Mouse (Mus musculus): ENCODE measurements around the gene Tmem182. TPM values are rescaled to one million over a fixed set of nuclear protein-coding genes. Genes with fewer than 3 reads are reported as not detected.

Gene Tmem182
- polyA plus RNA-seq, 1 experiment from 2014 or later = not detected

DNA sequence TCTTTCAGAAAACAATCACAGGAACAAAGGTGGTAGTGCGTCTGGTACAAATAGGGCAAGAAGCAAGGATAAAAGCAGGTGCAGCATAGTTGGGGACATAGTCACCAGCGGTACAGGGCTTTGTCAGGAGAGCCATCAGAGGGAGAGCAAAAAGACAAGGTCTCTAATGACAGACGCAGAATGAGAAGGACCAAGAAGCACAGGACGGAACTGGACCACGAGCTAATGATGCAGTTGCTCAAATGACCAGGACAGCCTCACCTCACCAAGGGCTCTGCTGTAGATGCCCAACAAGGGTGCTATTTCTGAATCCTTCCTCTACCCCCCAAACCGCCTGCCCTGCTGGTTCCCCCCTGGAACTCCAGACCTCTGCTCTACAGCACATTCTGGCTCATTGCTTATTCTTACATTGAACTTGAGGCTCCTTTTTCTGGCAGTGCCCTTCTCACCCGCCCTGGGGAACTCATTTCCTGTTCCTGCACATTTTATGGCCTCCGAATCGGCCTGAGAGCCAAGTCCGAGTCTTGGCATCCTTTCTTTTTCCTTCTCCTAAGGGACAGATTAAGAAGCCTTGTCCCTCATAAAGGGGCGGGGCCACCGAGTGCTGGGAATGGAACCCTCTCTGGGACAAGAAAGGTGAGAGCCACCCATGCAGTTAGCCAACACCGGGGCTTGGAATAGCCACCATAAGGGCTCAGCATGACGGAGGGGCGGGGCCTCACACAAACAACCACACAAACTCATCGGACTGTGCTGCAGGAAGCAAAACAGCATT is 9.9 kb downstream of the Tmem182 start:
- no peak for ATAC-seq
- H3K4me3 ChIP-seq (replicated peaks; ENCODE audit: low read length) = no peak overlapping the region
- WGBS = 72% methylated on average over 16 of the region's 16 CpGs
- no peaks in the 10 kb centered on the region for H3K36me3 ChIP-seq (ENCODE audit: control insufficient read depth, insufficient read depth)
- H3K9me3 ChIP-seq (ENCODE audit: control insufficient read depth, low read length) = no peaks in the 10 kb centered on the region
- no peak overlapping the region for H3K4me2 ChIP-seq (ENCODE audit: low read length)
- H3K27ac ChIP-seq (ENCODE audit: low read length) = no peak overlapping the region
- no peaks in the 10 kb centered on the region for H3K27me3 ChIP-seq (replicated peaks; ENCODE audit: control insufficient read depth, insufficient read depth, low read length)
- H3K4me1 ChIP-seq (replicated peaks; ENCODE audit: control insufficient read depth, insufficient read depth, low read length) = no peaks in the 10 kb centered on the region
- no peak overlapping the region for H3K9ac ChIP-seq (replicated peaks; ENCODE audit: low read depth, low read length)

- no peaks in the 10 kb centered on the region for H3K27me3 ChIP-seq (replicated peaks; ENCODE audit: control insufficient read depth, insufficient read depth, low read length)
- H3K4me2 ChIP-seq (ENCODE audit: low read length) = no peak overlapping the region
- no peak overlapping the region for H3K9ac ChIP-seq (replicated peaks; ENCODE audit: low read depth, low read length)
- H3K4me1 ChIP-seq (replicated peaks; ENCODE audit: control insufficient read depth, insufficient read depth, low read length) = no peaks in the 10 kb centered on the region
- WGBS = 77% methylated on average over 4 of the region's 4 CpGs
- no peak overlapping the region for H3K27ac ChIP-seq (ENCODE audit: low read length)
- ATAC-seq = no peak
- H3K4me3 ChIP-seq (replicated peaks; ENCODE audit: low read length) = no peak overlapping the region
- H3K36me3 ChIP-seq (ENCODE audit: control insufficient read depth, insufficient read depth) = no peaks in the 10 kb centered on the region
- H3K9me3 ChIP-seq (ENCODE audit: control insufficient read depth, low read length) = no peaks in the 10 kb centered on the region
Measured at GRCm38 (mm10) chr1:40824517-40824916, 19.1 kb downstream of the Tmem182 start.

DNA sequence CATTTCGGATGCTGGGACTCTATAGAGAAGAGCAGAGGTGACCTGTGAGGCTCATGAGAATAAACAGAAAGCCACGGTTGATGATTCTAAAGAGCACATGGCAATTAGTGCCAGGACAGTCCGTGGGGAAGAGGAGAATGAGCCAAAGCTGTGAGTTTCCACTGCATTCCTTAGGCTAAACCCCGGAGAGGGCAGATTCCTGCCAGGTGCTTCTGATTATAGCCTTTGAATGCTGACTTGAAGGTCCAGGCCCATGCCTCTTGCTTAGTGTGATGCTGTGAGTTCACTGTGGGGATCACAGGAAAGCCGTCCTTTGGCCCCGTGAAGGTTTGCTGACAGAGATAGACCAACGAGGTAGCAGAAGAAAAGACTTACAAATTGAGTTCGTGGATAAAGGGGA is 19.5 kb downstream of the Tmem182 start:
- Histone ChIP-seq H3K36me3 (ENCODE audit: control insufficient read depth, insufficient read depth) (no peaks in the 10 kb centered on the region), H3K4me1 (replicated peaks; ENCODE audit: control insufficient read depth, insufficient read depth, low read length) (no peaks in the 10 kb centered on the region), H3K9me3 (ENCODE audit: control insufficient read depth, low read length) (no peaks in the 10 kb centered on the region), H3K27me3 (replicated peaks; ENCODE audit: control insufficient read depth, insufficient read depth, low read length) (no peaks in the 10 kb centered on the region), H3K4me3 (replicated peaks; ENCODE audit: low read length) (no peak overlapping the region), H3K27ac (ENCODE audit: low read length) (no peak overlapping the region), H3K9ac (replicated peaks; ENCODE audit: low read depth, low read length) (no peak overlapping the region), H3K4me2 (ENCODE audit: low read length) (no peak overlapping the region)
- 67% methylated on average over 8 of the region's 8 CpGs for WGBS
- ATAC-seq = no peak

DNA sequence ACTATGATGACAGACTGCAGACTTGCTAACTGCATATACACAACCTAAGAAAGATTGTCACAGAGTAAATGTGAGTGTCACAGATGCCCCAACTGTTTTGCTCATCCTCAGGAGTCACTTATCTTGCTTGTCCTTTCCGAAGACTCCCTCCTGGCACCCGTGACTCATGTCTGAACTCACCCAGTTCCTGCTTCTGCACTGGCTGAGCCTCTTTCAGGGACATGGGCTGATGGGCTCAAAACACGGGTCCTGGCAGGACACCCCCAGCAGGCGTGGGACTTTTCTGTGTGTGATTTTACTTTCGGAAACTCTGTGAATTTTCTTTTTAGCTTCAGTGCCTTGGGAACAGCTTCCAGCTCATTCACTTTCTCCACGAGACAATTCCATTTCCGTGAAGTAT is 20.4 kb downstream of the Tmem182 start:
- no peak for ATAC-seq
- H3K9ac ChIP-seq (replicated peaks; ENCODE audit: low read depth, low read length) = no peak overlapping the region
- no peaks in the 10 kb centered on the region for H3K9me3 ChIP-seq (ENCODE audit: control insufficient read depth, low read length)
- no peak overlapping the region for H3K4me2 ChIP-seq (ENCODE audit: low read length)
- H3K4me3 ChIP-seq (replicated peaks; ENCODE audit: low read length) = no peak overlapping the region
- H3K36me3 ChIP-seq (ENCODE audit: control insufficient read depth, insufficient read depth) = no peaks in the 10 kb centered on the region
- H3K27me3 ChIP-seq (replicated peaks; ENCODE audit: control insufficient read depth, insufficient read depth, low read length) = no peaks in the 10 kb centered on the region
- no peak overlapping the region for H3K27ac ChIP-seq (ENCODE audit: low read length)
- 78% methylated on average over 7 of the region's 7 CpGs for WGBS
- H3K4me1 ChIP-seq (replicated peaks; ENCODE audit: control insufficient read depth, insufficient read depth, low read length) = no peaks in the 10 kb centered on the region

DNA sequence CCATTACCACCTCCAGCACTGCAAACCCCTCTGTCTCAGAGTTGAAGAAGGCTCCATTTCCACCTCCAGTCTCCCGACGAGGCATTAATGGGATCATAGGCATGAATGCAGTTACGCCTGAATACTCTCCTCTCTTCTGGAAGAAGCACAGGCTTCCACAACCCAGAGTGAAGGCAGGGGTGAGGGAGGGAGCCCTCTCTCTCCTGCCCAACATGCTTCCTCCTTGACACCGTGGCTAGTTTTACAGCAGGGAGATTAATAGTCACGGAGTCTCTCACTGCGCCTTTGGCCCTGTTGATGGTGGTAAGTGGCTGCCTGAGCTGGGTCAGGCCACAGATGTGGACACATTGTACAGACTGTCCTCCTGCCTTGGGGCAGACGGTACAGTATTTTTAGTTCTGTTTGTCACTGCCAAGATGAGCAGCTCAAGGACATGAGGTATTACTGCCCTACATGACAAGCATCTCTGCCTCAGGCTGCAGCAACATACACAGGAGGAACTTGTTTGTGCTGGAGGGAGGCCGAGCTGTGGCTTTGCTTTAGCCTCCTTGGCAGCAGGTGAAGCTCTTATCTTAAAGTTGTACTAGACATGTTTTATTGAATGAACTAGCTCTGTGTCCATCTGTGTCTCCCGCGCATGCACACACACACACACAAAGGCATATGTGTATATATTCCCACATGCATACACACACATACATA is 24.0 kb downstream of the Tmem182 start:
- no peak overlapping the region for H3K27ac ChIP-seq (ENCODE audit: low read length)
- 76% methylated on average over 10 of the region's 10 CpGs for WGBS
- ATAC-seq = no peak

GRCm38 (mm10) chr1:40830712-40831507 is 25.5 kb downstream of the Tmem182 start:
- Histone ChIP-seq H3K27me3 (replicated peaks; ENCODE audit: control insufficient read depth, insufficient read depth, low read length) (no peaks in the 10 kb centered on the region), H3K36me3 (ENCODE audit: control insufficient read depth, insufficient read depth) (no peaks in the 10 kb centered on the region), H3K9ac (replicated peaks; ENCODE audit: low read depth, low read length) (no peak overlapping the region), H3K9me3 (ENCODE audit: control insufficient read depth, low read length) (no peaks in the 10 kb centered on the region), H3K4me3 (replicated peaks; ENCODE audit: low read length) (no peak overlapping the region), H3K4me1 (replicated peaks; ENCODE audit: control insufficient read depth, insufficient read depth, low read length) (no peaks in the 10 kb centered on the region), H3K27ac (ENCODE audit: low read length) (no peak overlapping the region), H3K4me2 (ENCODE audit: low read length) (no peak overlapping the region)
- WGBS = 92% methylated on average over 4 of the region's 4 CpGs
- no peak for ATAC-seq

More for the DNA sequence above, 24.0 kb downstream of the Tmem182 start:
- H3K4me2 ChIP-seq (ENCODE audit: low read length) = no peak overlapping the region
- H3K4me3 ChIP-seq (replicated peaks; ENCODE audit: low read length) = no peak overlapping the region
- H3K36me3 ChIP-seq (ENCODE audit: control insufficient read depth, insufficient read depth) = no peaks in the 10 kb centered on the region
- no peaks in the 10 kb centered on the region for H3K27me3 ChIP-seq (replicated peaks; ENCODE audit: control insufficient read depth, insufficient read depth, low read length)
- no peak overlapping the region for H3K9ac ChIP-seq (replicated peaks; ENCODE audit: low read depth, low read length)
- H3K9me3 ChIP-seq (ENCODE audit: control insufficient read depth, low read length) = no peaks in the 10 kb centered on the region
- no peaks in the 10 kb centered on the region for H3K4me1 ChIP-seq (replicated peaks; ENCODE audit: control insufficient read depth, insufficient read depth, low read length)

DNA sequence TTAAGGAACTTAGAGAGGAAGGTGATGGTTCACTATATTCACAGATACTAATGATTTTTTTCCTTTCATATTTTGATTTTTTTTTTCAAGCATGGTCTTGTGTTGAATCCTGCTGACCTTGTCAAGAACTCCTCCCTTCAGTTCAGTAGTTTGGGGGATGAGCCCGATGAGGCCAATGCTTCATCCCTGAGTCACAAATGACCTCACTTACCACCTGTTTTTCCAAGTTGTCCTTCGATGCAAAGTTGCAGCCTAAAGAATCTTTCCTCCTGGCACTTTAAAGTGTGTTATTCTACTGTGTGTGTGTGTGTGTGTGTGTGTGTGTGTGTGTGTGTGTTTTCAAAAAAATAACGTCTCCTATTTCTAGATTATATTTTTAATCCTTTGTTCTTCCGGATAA is 30.1 kb downstream of the Tmem182 start:
- no peaks in the 10 kb centered on the region for H3K27me3 ChIP-seq (replicated peaks; ENCODE audit: control insufficient read depth, insufficient read depth, low read length)
- no peak overlapping the region for H3K4me2 ChIP-seq (ENCODE audit: low read length)
- H3K27ac ChIP-seq (ENCODE audit: low read length) = no peak overlapping the region
- 85% methylated on average over 4 of the region's 4 CpGs for WGBS
- no peak overlapping the region for H3K4me3 ChIP-seq (replicated peaks; ENCODE audit: low read length)
- no peaks in the 10 kb centered on the region for H3K36me3 ChIP-seq (ENCODE audit: control insufficient read depth, insufficient read depth)
- H3K9me3 ChIP-seq (ENCODE audit: control insufficient read depth, low read length) = no peaks in the 10 kb centered on the region
- no peak overlapping the region for H3K9ac ChIP-seq (replicated peaks; ENCODE audit: low read depth, low read length)
- H3K4me1 ChIP-seq (replicated peaks; ENCODE audit: control insufficient read depth, insufficient read depth, low read length) = no peaks in the 10 kb centered on the region
- no peak for ATAC-seq

- H3K4me2 ChIP-seq (ENCODE audit: low read length) = no peak overlapping the region
- no peak overlapping the region for H3K4me3 ChIP-seq (replicated peaks; ENCODE audit: low read length)
- no peaks in the 10 kb centered on the region for H3K9me3 ChIP-seq (ENCODE audit: control insufficient read depth, low read length)
- H3K4me1 ChIP-seq (replicated peaks; ENCODE audit: control insufficient read depth, insufficient read depth, low read length) = no peaks in the 10 kb centered on the region
- H3K9ac ChIP-seq (replicated peaks; ENCODE audit: low read depth, low read length) = no peak overlapping the region
- 92% methylated on average over 8 of the region's 8 CpGs for WGBS
- ATAC-seq = no peak
- no peaks in the 10 kb centered on the region for H3K36me3 ChIP-seq (ENCODE audit: control insufficient read depth, insufficient read depth)
- no peak overlapping the region for H3K27ac ChIP-seq (ENCODE audit: low read length)
- H3K27me3 ChIP-seq (replicated peaks; ENCODE audit: control insufficient read depth, insufficient read depth, low read length) = no peaks in the 10 kb centered on the region
Measured at GRCm38 (mm10) chr1:40840605-40841004, 35.2 kb downstream of the Tmem182 start.

DNA sequence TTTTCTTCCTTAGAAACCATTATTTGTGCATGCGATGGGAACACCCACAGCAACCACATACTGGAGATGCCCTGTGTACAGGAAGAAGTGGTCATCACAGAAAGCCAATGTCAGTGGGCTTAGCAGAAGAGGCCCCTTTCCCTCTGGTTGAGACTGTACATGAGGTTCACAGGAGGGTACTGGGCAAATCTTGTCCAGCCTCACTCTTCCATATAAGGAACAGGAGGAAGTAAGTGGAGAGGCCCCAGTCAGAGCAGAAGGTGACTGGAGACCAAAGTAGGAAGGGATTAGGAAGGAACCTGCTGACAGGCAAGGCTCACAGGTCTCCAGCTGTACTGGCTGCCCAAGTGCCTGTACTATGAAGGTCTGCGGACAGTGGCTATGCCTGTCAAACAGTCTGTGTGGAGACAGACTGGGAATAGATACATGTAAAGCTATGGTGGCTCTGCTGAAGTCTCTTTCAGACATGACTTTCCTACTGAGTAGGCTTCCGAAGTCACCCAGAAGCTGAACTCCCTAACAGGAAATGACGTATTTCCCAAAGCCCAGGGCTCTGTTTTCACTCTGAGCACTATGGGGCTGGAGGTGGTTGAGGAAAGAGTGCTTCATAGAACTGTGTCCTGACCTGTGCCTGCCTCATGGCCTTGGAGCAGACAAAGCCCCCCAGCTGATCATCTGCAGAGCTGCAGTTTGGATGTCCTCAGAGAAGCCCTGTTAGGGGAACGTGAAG is 35.8 kb downstream of the Tmem182 start:
- no peak for ATAC-seq
- Histone ChIP-seq H3K4me1 (replicated peaks; ENCODE audit: control insufficient read depth, insufficient read depth, low read length) (no peaks in the 10 kb centered on the region), H3K27me3 (replicated peaks; ENCODE audit: control insufficient read depth, insufficient read depth, low read length) (no peaks in the 10 kb centered on the region), H3K36me3 (ENCODE audit: control insufficient read depth, insufficient read depth) (no peaks in the 10 kb centered on the region), H3K9me3 (ENCODE audit: control insufficient read depth, low read length) (no peaks in the 10 kb centered on the region), H3K27ac (ENCODE audit: low read length) (no peak overlapping the region), H3K4me3 (replicated peaks; ENCODE audit: low read length) (no peak overlapping the region), H3K4me2 (ENCODE audit: low read length) (no peak overlapping the region), H3K9ac (replicated peaks; ENCODE audit: low read depth, low read length) (no peak overlapping the region)
- WGBS = 87% methylated on average over 5 of the region's 5 CpGs
